Mouse (Mus musculus) hindbrain, embryonic 15.5 days (tissue): Measurements from ENCODE around the gene Stmn1. TPM values are rescaled to one million over a fixed set of nuclear protein-coding genes. Genes with fewer than 3 reads are reported as not detected.
"Not testable (repeated sequence)": the region's sequence is repeated elsewhere in the genome, so short reads cannot be mapped to it uniquely, and the experiment has no call there.

ENCODE experiments used
- ATAC-seq: fragments of 200-750 bp; cut with Nextera tagmentation; 2 replicates; pipeline ENCODE4 v1.8.0; 2017; ENCODE audit warnings: low read depth, moderate number of reproducible peaks, moderate TSS enrichment; ENCODE audit not compliant: low FRiP score
- H3K27ac ChIP-seq: fragments of 300-500 bp; sonication (generic); replicated peaks from 2 replicates; pipeline ENCODE4 v1.5.1; 2015; ENCODE audit warnings: mild to moderate bottlenecking, inconsistent platforms
- H3K27me3 ChIP-seq: fragments of 300-500 bp; sonication (generic); 2 replicates; pipeline ENCODE4 v1.6.1; 2015; ENCODE audit warnings: control low read depth, inconsistent platforms
- H3K36me3 ChIP-seq: fragments of 300-500 bp; sonication (generic); 2 replicates; pipeline ENCODE4 v1.6.1; 2015; ENCODE audit warnings: control low read depth, inconsistent platforms
- H3K4me1 ChIP-seq: fragments of 300-500 bp; sonication (generic); replicated peaks from 2 replicates; pipeline ENCODE4 v1.6.1; 2015; ENCODE audit warnings: control low read depth, inconsistent platforms
- H3K4me2 ChIP-seq: fragments of 300-500 bp; sonication (generic); 2 replicates; pipeline ENCODE4 v1.6.1; 2015; ENCODE audit warnings: moderate library complexity, mild to moderate bottlenecking, inconsistent platforms
- H3K4me3 ChIP-seq: fragments of 300-500 bp; sonication (generic); 2 replicates; pipeline ENCODE4 v1.5.1; 2015; ENCODE audit warnings: mild to moderate bottlenecking, inconsistent platforms
- H3K9ac ChIP-seq: fragments of 300-500 bp; sonication (generic); 2 replicates; pipeline ENCODE4 v1.6.1; 2015; ENCODE audit warnings: inconsistent platforms
- H3K9me3 ChIP-seq: fragments of 300-500 bp; sonication (generic); 2 replicates; pipeline ENCODE4 v1.6.1; 2016; ENCODE audit warnings: control low read depth, inconsistent platforms
- WGBS: fragments of 180-500 bp; shearing (Covaris S2); methylation state at CpG from one replicate; pipeline ENCODE4 v1.1.7; 2015; 5-methylcytosine and 5-hydroxymethylcytosine counted together
- polyA plus RNA-seq: library from polyadenylated mRNA; unstranded; fragments of >200 nt; fragmentation: Nextera tagmentation; extraction: Ambion mirVana; gene quantifications from 2 replicates; pipeline ENCODE4 v1.2.1, GENCODE M21; 2015

Stmn1 gene
- polyA plus RNA-seq, 1 experiment from 2014 or later, result 6,036 TPM

DNA sequence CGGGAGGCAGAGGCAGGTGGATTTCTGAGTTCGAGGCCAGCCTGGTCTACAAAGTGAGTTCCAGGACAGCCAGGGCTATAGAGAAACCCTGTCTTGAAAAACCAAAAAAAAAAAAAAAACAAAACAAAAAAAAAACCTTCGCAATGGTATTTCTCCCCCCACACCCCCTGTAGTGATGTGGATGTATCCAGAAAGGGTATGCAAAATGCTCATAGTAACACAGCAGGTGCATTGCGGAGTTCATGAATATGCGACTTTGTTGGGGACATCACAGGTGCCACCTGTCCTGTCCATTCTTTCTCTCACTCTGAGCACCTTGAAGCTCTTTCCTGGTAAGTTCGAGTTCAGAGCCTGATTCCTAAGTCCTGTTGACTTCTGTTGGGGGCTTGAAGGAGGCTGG, 26.0 kb downstream of the Stmn1 start:
- H3K4me2 ChIP-seq, H3K4me3 ChIP-seq, H3K9ac ChIP-seq, ATAC-seq, H3K36me3 ChIP-seq, H3K27me3 ChIP-seq, H3K27ac ChIP-seq, H3K9me3 ChIP-seq: not testable (repeated sequence)
- peaks cover 34% of the 10 kb centered on the region for H3K4me1 ChIP-seq
- 92% methylated on average over 6 of the region's 6 CpGs for WGBS

DNA sequence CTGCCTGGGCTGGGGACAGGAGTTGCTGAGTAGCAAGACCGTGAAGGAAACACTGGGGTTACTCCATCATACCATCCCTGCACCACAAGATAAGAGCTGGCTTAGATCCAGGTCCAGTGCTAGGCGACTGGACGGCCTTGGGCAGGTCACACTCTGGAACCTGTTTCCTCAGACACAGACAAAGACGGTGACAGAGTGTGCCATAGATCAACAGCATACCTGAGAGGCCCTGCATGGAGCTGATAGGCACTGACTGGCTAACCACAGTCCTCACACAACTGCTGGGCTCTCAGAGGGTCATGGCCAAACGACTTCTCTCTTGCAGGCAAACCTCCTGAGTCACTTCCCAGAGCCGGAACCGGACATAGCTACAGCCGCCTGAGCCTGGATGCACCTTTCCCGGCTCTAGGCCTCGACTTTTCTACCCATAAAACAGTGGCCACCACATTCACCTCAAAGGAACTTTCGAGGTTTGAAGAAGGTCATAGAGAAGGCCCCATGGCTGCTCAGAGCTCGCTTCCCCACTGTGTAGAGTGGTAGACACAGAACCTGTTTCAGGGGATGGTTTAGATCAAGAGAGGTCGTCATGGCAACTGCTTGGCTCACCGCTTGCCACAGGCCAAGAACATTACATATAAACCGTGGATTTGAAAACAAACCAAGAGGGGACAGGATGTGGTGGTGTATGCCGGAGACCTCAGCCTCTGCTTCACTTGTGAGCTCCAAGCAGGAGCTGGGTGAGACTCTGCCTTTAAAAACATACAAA, 26.8 kb downstream of the Stmn1 start:
- no peak overlapping the region for H3K4me3 ChIP-seq
- H3K27me3 ChIP-seq, result no peaks in the 10 kb centered on the region
- no peak for ATAC-seq
- no peak overlapping the region for H3K9ac ChIP-seq
- H3K4me1 ChIP-seq, result peaks cover 34% of the 10 kb centered on the region
- WGBS, result 64% methylated on average over 16 of the region's 16 CpGs
- H3K4me2 ChIP-seq, result no peak overlapping the region
- no peaks in the 10 kb centered on the region for H3K36me3 ChIP-seq
- H3K27ac ChIP-seq, result 0 out of 2 replicates have a peak overlapping the region, but pooled peaks have one; percentile 1
- no peaks in the 10 kb centered on the region for H3K9me3 ChIP-seq

DNA sequence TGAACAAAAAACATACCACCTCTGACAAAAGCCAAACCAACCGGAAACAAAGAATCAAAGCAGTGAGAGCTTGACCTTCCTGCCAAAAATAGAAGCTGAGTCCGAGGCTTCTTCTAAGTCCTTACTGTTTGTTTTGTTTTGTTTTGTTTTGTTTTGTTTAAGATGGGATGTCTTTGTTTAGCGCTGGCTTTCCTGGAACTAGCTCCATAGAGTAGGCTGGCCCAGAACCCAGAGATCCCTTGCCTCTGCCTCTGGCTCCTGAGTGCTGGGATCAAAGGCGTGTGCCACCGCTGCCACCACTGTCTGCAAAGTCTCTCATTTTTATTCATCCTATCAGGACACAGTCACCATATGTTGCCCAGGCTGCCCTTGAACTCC, 27.4 kb downstream of the Stmn1 start:
- H3K36me3 ChIP-seq, result no peaks in the 10 kb centered on the region
- 62% methylated on average over 5 of the region's 5 CpGs for WGBS

DNA sequence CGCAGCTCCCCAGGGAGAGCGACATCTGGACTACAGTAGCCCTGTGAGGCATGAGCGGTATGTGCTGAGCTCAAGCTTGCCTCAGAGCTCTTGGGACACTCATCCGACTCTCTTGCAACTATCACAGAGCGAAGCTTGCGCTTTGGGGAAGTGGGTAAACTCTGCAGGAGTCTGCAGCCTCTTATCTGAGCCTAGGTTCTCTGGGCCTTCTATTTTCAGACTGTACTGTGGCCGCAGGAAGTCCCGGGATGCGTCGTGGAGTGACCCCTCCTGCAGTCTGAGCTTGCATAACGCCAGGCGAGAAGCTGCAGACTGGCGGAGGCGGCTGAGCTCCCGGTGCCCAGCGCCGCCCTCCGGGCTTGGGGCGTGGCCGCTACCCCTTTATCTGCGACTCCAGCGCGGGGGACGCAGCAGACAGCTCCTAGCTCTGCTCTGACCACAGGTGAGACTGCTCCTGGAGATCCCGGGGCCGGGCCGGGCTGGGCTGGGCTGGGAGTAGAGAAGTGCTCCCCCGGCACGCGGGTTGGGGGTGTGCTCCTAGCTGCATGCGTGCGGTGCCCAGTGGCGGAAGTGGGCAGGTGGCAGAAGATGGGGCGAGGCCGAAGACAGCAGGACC, 28.6 kb downstream of the Stmn1 start, which contains the start of gene Paqr7:
Paqr7 (plus strand) TSS at position 103 of the 616 bp plus-strand sequence.
- Histone ChIP-seq H3K4me3 (peak within 1 kb of the TSS; percentile 60), H3K36me3 (no peaks in the 10 kb centered on the region), H3K4me2 (peak within 1 kb of the TSS; percentile 90), H3K9me3 (no peaks in the 10 kb centered on the region), H3K9ac (peak within 1 kb of the TSS; percentile 73), H3K4me1 (peaks cover 34% of the 10 kb centered on the region), H3K27ac (peak within 1 kb of the TSS; percentile 68), H3K27me3 (no peaks in the 10 kb centered on the region)
- 4% methylated on average over 35 of the region's 35 CpGs for WGBS
- peak; percentile 77 for ATAC-seq

More for the DNA sequence above, 27.4 kb downstream of the Stmn1 start:
- H3K27ac ChIP-seq, result 0 out of 2 replicates have a peak overlapping the region, but pooled peaks have one; percentile 1
- H3K4me2 ChIP-seq, result no peak overlapping the region
- H3K9me3 ChIP-seq, result no peaks in the 10 kb centered on the region
- no peaks in the 10 kb centered on the region for H3K27me3 ChIP-seq
- peaks cover 34% of the 10 kb centered on the region for H3K4me1 ChIP-seq
- no peak for ATAC-seq
- no peak overlapping the region for H3K4me3 ChIP-seq
- H3K9ac ChIP-seq, result no peak overlapping the region

DNA sequence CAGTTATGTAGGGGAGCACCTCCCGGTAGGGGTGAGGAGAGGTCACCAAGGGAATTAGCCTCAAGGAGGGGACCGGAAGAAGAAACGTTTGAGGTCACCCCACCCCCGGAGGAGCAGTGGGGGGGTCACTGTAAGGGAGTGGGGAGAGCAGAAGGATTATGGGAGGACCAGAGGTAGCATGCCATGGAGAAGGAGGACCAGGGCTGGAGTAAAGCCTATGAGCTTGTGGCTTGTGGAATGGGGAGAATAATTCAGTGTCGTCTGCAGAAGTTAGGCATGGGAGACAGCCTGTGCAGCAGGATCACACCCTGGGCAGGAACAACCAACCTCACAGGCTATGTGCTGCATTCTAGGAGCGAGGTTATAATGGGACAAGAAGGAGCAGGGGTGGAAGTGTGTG, 29.1 kb downstream of the Stmn1 start:
- Histone ChIP-seq H3K27ac (peak overlapping the region; percentile 68), H3K9ac (peak overlapping the region; percentile 73), H3K36me3 (no peaks in the 10 kb centered on the region), H3K4me2 (peak overlapping the region; percentile 90), H3K4me1 (peaks cover 34% of the 10 kb centered on the region), H3K4me3 (peak overlapping the region; percentile 60), H3K9me3 (no peaks in the 10 kb centered on the region), H3K27me3 (no peaks in the 10 kb centered on the region)
- 10% methylated on average over 6 of the region's 6 CpGs for WGBS
- peak; percentile 49; the same call in 1 of the 2 replicates for ATAC-seq

DNA sequence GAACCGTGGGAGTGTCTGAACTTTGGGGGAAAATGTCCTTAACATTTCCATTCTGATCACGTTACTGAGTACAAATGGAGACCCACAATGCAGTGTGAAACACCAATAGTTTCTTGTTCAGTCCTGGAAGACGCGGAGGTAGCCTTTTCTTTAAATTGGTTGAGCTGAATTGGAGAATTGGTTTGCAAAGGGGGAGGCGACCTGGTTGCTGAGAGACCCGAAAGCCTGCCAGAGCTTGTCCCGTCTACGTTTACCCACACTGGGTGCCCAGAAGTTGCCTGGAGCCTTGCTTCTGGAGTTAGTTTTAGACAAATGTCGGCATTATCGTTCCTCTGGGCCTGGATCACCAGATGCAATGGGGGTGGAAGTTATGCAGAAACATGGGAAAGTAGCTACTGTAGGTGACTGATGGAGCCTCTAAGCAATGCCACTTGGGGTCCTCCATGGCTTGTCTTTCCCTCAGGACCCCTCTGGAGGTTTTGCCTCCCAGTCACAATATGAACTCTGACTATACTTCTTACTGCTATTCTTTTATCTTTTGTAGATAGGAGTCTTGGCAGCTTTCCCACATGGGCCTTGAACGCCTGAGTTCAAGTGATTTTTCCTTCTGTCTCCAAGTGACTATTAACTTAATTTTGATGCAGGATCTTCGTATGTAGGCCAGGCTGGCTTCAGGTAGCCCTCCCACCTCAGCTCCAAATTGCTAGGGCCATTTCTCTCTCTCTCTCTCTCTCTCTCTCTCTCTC, 30.0 kb downstream of the Stmn1 start:
- Histone ChIP-seq H3K4me2 (peak overlapping the region; percentile 90), H3K27me3 (no peaks in the 10 kb centered on the region), H3K4me1 (peaks cover 34% of the 10 kb centered on the region), H3K9me3 (no peaks in the 10 kb centered on the region), H3K4me3 (peak overlapping the region; percentile 60), H3K36me3 (no peaks in the 10 kb centered on the region), H3K9ac (0 out of 2 replicates have a peak overlapping the region, but pooled peaks have one; percentile 73), H3K27ac (peak overlapping the region; percentile 68)
- ATAC-seq, result peak; percentile 36; the same call in 1 of the 2 replicates
- WGBS, result 65% methylated on average over 12 of the region's 12 CpGs

DNA sequence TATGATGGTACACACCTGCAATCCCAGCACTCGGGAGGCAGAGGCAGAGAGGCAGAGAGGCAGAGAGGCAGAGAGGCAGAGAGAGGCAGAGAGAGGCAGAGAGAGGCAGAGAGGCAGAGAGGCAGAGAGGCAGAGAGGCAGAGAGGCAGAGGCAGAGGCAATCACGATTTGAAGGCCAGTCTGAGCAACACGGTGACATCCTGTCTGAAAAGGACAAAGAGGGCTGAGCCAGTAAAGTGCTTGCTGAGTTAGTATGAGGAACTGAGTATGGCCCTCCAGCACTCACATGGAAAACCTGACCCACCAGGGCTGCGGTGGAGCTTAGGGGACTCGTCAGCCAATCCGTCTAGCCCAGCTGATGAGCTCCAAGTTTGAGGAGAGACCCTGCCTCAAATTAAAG, 30.9 kb downstream of the Stmn1 start:
- H3K4me2 ChIP-seq, H3K9me3 ChIP-seq: not testable (repeated sequence)
- WGBS, result 91% methylated on average over 6 of the region's 6 CpGs

DNA sequence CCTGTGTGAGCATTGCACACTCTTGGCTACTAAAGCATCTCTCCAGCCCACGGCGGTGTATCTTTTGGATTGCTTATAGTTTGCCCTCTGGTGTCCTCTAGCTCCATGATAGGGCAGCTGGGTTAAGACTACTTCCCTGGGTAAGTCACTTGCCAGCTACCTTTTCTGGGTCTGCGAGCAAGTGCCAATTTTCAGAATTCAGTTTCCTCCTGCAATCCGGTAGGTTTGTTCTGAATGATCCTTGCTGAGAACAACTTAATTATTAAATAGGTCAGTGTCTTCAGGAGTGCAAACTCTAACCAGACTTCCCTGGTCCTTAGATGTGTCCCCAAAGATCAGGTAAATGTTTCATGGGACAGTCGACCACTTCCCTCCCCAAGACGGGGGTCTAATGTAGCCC, 33.0 kb downstream of the Stmn1 start:
- Histone ChIP-seq H3K4me2 (no peak overlapping the region), H3K36me3 (no peaks in the 10 kb centered on the region), H3K4me3 (no peak overlapping the region), H3K9me3 (no peaks in the 10 kb centered on the region), H3K27ac (no peak overlapping the region), H3K27me3 (no peaks in the 10 kb centered on the region), H3K4me1 (peaks cover 25% of the 10 kb centered on the region), H3K9ac (no peak overlapping the region)
- 94% methylated on average over 6 of the region's 6 CpGs for WGBS
- no peak for ATAC-seq

More for the DNA sequence above, 30.9 kb downstream of the Stmn1 start:
- H3K4me1 ChIP-seq, result peaks cover 34% of the 10 kb centered on the region
- H3K9ac ChIP-seq, H3K4me3 ChIP-seq, ATAC-seq, H3K36me3 ChIP-seq, H3K27me3 ChIP-seq: not testable (repeated sequence)
- H3K27ac ChIP-seq, result peak overlapping the region; percentile 68

DNA sequence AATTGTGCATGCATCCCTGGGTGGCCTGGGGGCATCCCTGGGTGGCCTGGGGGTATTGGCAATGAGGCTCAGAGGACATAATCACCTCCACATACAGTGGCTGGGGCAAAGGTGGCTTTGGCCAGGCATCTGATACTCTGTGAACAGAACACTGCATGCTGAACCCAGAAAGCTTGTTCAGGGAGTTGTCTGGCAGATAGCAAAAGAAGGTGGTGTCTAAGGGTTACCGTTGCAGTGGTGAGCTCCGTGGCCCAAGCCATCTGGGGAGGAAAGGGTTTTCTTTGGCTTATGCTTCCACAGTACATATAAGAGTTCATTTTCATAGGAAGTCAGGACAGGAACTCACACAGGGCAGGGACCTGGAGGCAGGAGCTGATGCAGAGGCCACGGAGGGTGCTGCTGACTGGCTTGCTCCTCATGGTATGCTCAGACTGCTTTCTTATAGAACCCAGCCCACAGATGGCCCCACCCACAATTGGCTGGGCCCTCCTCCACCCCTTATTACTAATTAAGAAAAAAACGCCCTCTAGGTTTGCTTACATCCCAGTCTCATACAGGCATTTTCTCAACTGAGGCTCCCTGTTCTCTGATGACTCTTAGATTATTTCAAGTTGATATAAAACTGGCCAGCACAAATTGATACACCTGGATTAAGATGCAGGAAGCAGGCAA, 35.7 kb downstream of the Stmn1 start:
- ATAC-seq, result no peak
- no peaks in the 10 kb centered on the region for H3K4me1 ChIP-seq
- H3K27ac ChIP-seq, result no peak overlapping the region
- H3K9ac ChIP-seq, result no peak overlapping the region
- no peaks in the 10 kb centered on the region for H3K27me3 ChIP-seq
- H3K4me3 ChIP-seq, result no peak overlapping the region
- H3K9me3 ChIP-seq, result no peaks in the 10 kb centered on the region
- WGBS, result 83% methylated on average over 4 of the region's 4 CpGs
- H3K36me3 ChIP-seq, result peaks cover 12% of the 10 kb centered on the region
- H3K4me2 ChIP-seq, result no peak overlapping the region

DNA sequence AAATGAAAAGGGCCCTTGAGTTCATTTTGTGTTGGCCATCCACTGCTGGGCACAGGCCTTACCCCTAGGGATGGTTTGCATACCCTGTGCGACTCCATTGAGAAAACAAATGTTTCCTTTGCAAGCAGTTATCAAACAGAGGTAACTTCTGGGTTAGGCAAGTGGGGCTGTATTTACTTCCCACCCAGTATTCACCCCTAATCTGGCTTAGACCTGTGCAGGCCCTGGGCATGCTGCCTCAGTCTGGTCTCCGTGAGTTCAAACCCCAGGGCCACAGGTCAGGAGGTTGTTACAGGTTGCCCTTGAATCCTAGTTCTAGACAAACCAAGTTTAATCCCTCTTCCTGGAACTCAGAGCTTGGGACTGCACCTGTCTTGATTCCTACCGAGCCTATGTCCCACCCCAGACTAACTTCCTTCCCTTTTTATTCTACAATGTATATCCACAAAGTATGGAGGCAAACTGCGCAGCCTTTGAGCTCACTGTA, 37.2 kb downstream of the Stmn1 start:
- Histone ChIP-seq H3K27me3 (no peaks in the 10 kb centered on the region), H3K4me3 (no peak overlapping the region), H3K27ac (no peak overlapping the region), H3K9me3 (no peaks in the 10 kb centered on the region), H3K4me1 (no peaks in the 10 kb centered on the region), H3K36me3 (peaks cover 12% of the 10 kb centered on the region), H3K9ac (no peak overlapping the region), H3K4me2 (no peak overlapping the region)
- WGBS, result 91% methylated on average over 4 of the region's 4 CpGs
- ATAC-seq, result no peak

DNA sequence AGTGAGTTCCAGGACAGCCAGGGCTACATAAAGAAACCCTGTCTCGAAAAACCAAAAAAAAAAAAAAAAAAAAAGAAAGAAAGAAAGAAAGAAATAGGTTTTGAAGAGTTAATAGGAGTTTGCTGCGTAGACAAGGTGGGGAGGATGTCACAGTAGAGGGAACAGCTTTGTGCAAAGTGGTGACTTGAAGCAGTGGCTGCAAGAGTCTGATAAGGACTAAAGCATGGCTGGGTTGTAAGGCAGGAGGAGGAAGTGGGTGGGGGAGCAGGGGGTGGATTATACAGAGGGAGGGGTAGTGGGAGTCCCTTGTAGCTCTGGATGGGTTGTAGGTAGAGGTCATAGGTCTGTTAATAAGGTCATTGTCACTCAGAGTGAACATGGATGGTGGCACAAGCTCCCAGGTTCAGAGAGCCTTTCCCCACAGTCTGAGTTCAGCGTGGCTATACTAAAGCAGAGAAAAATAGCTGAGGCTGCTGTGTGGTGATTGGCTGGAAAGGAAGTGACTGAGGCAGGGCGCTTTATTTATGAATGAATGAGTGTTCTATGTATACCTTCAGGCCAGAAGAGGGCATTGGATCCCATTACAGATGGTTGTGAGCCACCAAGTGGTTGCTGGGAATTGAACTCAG, 38.0 kb downstream of the Stmn1 start:
- H3K9me3 ChIP-seq, result no peaks in the 10 kb centered on the region
- no peak for ATAC-seq
- peaks cover 12% of the 10 kb centered on the region for H3K36me3 ChIP-seq
- H3K9ac ChIP-seq, result no peak overlapping the region
- no peaks in the 10 kb centered on the region for H3K27me3 ChIP-seq
- peaks cover 4% of the 10 kb centered on the region for H3K4me1 ChIP-seq
- 80% methylated on average over 3 of the region's 4 CpGs for WGBS
- no peak overlapping the region for H3K4me2 ChIP-seq
- no peak overlapping the region for H3K27ac ChIP-seq
- no peak overlapping the region for H3K4me3 ChIP-seq
